9 mouse cellular contexts compared by ENCODE assay signal in the genomic region with DNA sequence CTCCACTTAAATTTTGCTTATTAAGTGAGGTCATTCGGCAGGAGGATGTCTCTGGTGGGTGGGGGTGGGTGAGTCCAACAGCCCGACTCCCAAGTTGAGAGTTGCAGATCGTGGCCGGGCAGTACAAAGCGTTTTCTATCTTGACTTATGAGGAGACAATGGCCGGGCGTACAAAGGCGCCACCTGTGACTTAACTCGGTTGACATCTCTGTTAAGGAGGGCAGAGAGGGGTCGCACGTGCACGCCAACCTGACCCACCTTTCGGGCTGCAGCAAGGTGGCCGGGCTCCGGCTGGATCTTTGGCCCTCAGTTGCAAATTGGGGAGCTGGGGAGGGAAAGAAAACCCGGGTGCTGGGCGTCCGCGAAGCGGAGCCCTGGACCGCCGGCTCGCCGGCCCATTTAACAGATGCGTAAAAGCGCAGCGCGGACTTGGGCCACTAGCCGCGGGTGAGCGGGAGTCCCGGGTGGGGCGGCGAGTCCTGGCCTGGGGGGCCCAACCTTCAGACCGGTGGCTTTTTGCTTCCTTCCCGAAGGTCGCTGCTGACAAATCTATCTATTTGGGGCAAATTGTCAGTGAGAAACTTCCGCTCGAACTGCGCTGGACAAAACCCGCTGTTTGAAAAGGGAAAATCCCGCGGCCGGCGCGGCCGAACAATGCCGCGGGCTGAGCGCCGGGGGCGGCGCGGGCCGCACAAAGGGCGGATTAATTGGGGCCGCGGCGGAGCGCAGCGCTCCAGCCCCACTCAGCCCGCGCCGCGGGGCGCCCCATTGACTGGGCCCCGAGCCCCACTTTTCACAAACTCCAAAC. TPM values are rescaled to one million over a fixed set of nuclear protein-coding genes. Genes with fewer than 3 reads are reported as not detected.
DNase-seq lines count a peak whose midpoint lies in the region; ATAC-seq lines count a peak whose summit lies in the region.
"Had no signal": no experiment of that assay in that cellular context is flagged by ENCODE, and none has a peak within 500 bp of the region (broad histone marks: within the 10 kb centered on the region; RNA-seq: fewer than 3 reads in every experiment).

No protein-coding gene starts in this region.

- H3K27me3 ChIP-seq in intestine, embryonic 16.5 days (replicated peaks; ENCODE audit: control insufficient read depth, insufficient read depth, low read length) = peaks cover 77% of the 10 kb centered on the region
- H3K27me3 ChIP-seq in neural tube, embryonic 12.5 days (replicated peaks) = peaks cover 96% of the 10 kb centered on the region

- no peaks in the 10 kb centered on the region for H3K9me3 ChIP-seq in intestine, embryonic 16.5 days (ENCODE audit: control insufficient read depth, low read length)
- H3K9me3 ChIP-seq in neural tube, embryonic 12.5 days = no peaks in the 10 kb centered on the region

- peaks cover 6% of the 10 kb centered on the region for H3K4me1 ChIP-seq in intestine, embryonic 16.5 days (ENCODE audit: control insufficient read depth, insufficient read depth, low read length)
- H3K4me1 ChIP-seq in neural tube, embryonic 12.5 days = peaks cover 10% of the 10 kb centered on the region

- H3K36me3 ChIP-seq in intestine, embryonic 16.5 days (ENCODE audit: control insufficient read depth, insufficient read depth, low read length) = no peaks in the 10 kb centered on the region
- no peaks in the 10 kb centered on the region for H3K36me3 ChIP-seq in neural tube, embryonic 12.5 days

- H3K4me3 ChIP-seq in intestine, embryonic 16.5 days (ENCODE audit: low read length) = peak overlapping the region; percentile 37
- peak overlapping the region; percentile 19 for H3K4me3 ChIP-seq in neural tube, embryonic 12.5 days

- H3K4me2 ChIP-seq in intestine, embryonic 16.5 days (ENCODE audit: low read depth, low read length) = peak overlapping the region; percentile 48
- H3K4me2 ChIP-seq in neural tube, embryonic 12.5 days (replicated peaks) = peak overlapping the region; percentile 55

- no peak overlapping the region for H3K27ac ChIP-seq in intestine, embryonic 16.5 days (ENCODE audit: low read length)
- H3K27ac ChIP-seq in neural tube, embryonic 12.5 days = no peak overlapping the region

- under 1% methylated on average over 67 of the region's 67 CpGs for WGBS in intestine, embryonic 16.5 days
- WGBS in neural tube, embryonic 12.5 days = under 1% methylated on average over 67 of the region's 67 CpGs

- H3K9ac ChIP-seq in intestine, embryonic 16.5 days (ENCODE audit: low read depth, low read length) = no peak overlapping the region; the same call in 1 of the 2 replicates
- H3K9ac ChIP-seq in neural tube, embryonic 12.5 days = no peak overlapping the region; the same call in 1 of the 2 replicates

- DNase-seq in kidney, postnatal 10 days = peak; percentile 23
- no peak for DNase-seq in kidney, adult 18-20 months
- peak; percentile 59 for DNase-seq in embryo, embryonic 9.5 days (ENCODE audit: extremely low spot score)
- no peak for DNase-seq in layer of hippocampus, postnatal 25 days (ENCODE audit: extremely low spot score in 1 of 2, low spot score in 1 of 2)
- DNase-seq in left cerebral cortex, adult 8-10 months (ENCODE audit: low spot score in 2 of 2) = no peak
- DNase-seq in kidney, adult 11 months = no peak

- ATAC-seq in intestine, embryonic 16.5 days = no peak
- ATAC-seq in neural tube, embryonic 12.5 days (ENCODE audit: low FRiP score, low read depth) = peak; percentile 73; the same call in 1 of the 2 replicates
- ATAC-seq: Patski had no signal

RNA-seq across cellular contexts. Expression of a gene that starts 7.8 kb away (rescaled TPM):
- 17.0 and 19.4 TPM in 2 replicates for polyA plus RNA-seq in intestine, embryonic 16.5 days (2015; fragmentation: Nextera tagmentation; extraction: Ambion mirVana)
- 21.7 and 24.1 TPM in 2 replicates for polyA plus RNA-seq in neural tube, embryonic 12.5 days (2016; fragmentation: Nextera tagmentation; extraction: Ambion mirVana)
- total RNA-seq in layer of hippocampus, postnatal 25 days (2021) = 10 to 100 TPM; 54.3 to 56.1 TPM
- 10 to 100 TPM; 45.8 to 51.5 (median 48.4) TPM for total RNA-seq in left cerebral cortex, adult 8-10 months (2022)

RNA-seq across cellular contexts. Expression of a gene that starts 8.0 kb away (rescaled TPM):
- not detected in 2 replicates for polyA plus RNA-seq in intestine, embryonic 16.5 days (2015; fragmentation: Nextera tagmentation; extraction: Ambion mirVana)
- not detected in 2 replicates for polyA plus RNA-seq in neural tube, embryonic 12.5 days (2016; fragmentation: Nextera tagmentation; extraction: Ambion mirVana)
- 10 to 100 TPM; 14.6 to 16.6 TPM for total RNA-seq in layer of hippocampus, postnatal 25 days (2021)
- total RNA-seq in left cerebral cortex, adult 8-10 months (2022) = 10 to 100 TPM; 10.3 to 15.6 (median 12.2) TPM
- polyA plus RNA-seq: Patski had no signal

Comparison
In these comparisons a context has a peak if more than half of its experiments do, and no peak if none do; other contexts are left out.
1. DNase-seq: peak in kidney, postnatal 10 days (single experiment) and embryo, embryonic 9.5 days (single experiment); none in kidney, adult 18-20 months (single experiment), layer of hippocampus, postnatal 25 days (0 of 2), left cerebral cortex, adult 8-10 months (0 of 2) and kidney, adult 11 months (single experiment).